Mouse (Mus musculus) cerebellum, postnatal 25 days (tissue): ENCODE results near the gene AC129217.1.
"Not testable (repeated sequence)": the region's sequence is repeated elsewhere in the genome, so short reads cannot be mapped to it uniquely, and the experiment has no call there.

ENCODE experiments used
- DNase-seq, 2 experiments: peaks; one replicate each; pipeline ENCODE4 v3.0.0; 2021; ENCODE audit warnings: mixed read lengths in 2 of 2

The AC129217.1 gene

DNA sequence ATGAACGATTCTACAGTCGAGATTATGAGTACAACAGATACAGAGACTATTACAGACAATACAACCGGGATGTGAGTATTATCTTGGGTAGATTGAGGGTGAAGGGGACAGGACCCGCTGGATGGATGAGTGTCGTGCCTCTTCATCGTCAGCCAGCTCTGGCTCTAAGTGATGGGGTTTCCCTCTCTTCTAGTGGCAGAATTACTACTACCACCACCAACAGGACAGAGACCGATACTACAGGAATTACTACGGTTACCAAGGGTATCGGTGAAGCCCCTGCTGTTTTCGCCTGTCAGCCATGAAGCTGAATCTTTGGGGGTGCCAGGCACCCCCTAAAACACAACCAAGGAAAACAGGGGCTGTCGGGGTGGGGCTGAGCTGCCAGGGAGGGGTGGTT, 1.7 kb downstream of the AC129217.1 start:
- no peak for DNase-seq

DNA sequence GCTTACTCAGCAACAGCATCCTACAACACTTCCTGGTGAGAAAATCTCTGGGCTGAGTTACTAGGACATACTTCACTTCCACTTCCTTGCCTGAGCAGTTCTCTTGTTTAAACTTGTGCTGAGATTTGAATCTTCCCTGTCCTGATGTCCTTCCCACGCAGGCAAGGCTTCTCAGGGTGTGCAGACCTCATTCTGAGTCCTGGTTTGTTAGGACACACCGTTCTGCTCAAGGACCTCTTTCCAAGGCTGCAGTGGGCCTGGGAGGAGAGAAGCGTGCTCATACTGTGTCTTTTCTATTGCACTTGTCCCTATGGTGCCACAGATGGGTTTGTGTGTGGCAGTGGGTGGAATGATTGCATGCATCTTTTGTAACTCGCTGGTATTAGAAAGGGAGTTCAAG, 3.4 kb downstream of the AC129217.1 start:
- DNase-seq = no peak

GRCm38 (mm10) chr19:8836327-8836726, 6.8 kb downstream of the AC129217.1 start:
- not testable (repeated sequence) for DNase-seq

GRCm38 (mm10) chr19:8837251-8837791, 7.7 kb downstream of the AC129217.1 start, which contains the start of gene Bscl2:
Gene Bscl2 (plus strand): TSS chr19:8837467.
- peak; percentile 91 to 92 for DNase-seq

DNA sequence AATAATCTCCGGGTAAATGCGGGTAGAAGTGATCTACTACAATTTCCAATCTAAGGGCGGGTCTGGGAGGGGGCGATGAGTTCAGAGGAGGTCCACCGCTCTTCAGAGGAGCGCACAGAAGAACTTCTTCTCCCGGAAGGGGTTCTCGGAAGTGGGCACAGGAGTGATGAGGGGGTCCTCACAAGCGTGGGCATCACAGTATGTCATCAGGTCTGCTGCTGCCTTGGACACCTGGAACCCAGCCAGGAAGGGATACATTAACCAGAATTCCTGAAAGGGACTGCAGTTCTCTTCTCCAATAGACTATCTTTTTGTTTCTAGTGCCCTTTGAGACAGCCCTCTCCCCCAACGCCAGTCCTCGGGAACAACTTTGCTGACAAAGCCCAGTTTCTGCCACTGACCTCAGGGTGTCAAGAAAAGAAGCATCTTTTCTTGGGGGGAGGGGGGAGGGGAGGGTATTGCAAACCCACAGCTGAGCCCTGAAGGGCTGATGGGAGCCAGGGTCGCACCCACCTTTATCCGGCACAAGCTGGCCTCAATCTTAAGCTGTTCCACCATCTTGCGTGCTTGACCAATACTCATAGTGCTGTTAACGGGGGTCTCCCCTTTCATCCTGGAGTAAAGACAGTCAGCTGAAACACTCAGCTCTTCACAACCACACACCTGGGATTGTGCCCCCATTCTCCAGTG, 8.6 kb downstream of the AC129217.1 start:
- DNase-seq = peak; percentile 69 to 74

DNA sequence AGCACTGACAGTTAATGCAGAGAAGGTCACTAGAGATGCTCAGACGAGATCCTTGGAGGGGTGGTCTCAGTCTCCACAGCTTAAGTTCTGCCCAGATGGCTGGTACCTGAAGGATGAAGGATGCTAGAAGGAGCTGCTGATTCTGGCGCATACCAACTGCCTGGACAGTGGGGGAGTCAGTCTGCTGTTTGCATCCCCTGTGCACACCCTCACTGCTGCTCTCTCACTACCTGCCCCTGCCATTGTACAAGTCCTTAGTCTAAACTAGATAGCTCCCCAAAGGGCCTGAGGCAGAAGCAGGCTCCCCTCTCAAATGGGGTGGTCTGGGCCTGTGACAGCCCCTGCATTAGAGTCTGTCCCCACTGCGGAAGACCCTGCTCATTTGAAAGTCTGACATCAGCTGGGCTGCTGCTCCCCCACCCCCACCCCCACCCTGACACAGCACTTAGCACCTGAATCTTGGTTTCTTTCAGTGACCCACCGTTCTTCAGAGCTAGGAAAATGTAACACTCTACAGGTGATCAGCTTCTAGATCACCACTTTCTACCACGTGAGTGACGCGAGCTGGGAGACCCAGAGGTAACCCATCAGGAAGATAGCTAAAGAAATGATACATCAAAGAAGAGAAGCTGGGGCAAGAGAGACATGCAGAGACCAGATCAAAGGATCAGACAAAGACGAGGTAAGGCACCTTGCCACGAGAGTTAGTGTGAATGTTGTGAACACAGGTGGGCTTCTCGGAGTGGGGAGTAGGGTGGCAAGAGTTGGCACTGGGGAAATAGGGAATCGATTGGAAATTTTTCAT, 9.7 kb downstream of the AC129217.1 start, which contains the start of gene Gng3:
Gng3 (minus strand) TSS at position 92 of the 805 bp plus-strand sequence.
- DNase-seq = peak; percentile 89 to 92

DNA sequence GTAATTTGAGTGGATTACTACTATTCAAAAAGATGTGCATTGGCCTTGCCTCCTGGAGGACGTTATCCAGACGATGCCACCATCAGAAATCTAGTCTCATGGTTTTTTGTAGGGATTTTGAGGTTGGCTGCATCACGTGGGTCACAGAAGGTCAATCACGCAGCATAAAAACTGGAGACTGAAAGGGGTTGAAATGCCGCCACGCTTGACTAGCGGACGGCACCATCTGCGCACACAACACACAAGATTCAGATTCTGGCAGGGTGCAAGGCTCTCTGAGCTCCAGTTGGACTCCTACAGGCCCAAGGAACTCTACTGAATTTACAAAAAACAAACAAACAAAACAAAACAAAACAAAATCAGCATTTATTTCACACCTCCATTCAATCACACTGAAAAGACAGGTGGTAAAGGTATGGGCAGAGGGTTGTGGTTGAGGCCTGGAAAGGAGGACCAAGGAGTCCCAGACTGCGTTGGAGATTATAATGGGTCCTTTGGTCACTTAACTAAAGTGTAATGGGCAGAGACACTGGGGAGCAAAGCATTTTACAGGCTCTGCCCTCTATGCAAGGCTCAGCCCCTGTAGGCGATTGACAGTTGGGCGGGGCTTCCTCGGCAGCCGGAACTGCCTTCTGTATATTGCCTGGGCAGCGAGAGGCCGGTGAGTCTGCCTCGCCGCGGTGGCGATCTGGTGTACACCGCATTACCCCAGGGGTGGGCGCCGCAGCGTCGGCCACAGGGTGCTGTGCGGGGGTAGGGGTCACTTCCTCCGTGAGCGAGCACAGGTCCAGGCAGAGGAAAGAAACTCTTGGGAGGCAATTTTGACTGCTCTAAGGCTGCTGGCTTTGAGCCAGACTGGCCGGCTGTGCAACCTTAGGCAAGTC, 10.6 kb downstream of the AC129217.1 start:
- DNase-seq = peak; percentile 86 to 89

GRCm38 (mm10) chr19:8841012-8841411, 11.4 kb downstream of the AC129217.1 start:
- peak in 1 of 2 experiments; percentile 50 for DNase-seq

GRCm38 (mm10) chr19:8842961-8843360, 13.4 kb downstream of the AC129217.1 start:
- no peak for DNase-seq

DNA sequence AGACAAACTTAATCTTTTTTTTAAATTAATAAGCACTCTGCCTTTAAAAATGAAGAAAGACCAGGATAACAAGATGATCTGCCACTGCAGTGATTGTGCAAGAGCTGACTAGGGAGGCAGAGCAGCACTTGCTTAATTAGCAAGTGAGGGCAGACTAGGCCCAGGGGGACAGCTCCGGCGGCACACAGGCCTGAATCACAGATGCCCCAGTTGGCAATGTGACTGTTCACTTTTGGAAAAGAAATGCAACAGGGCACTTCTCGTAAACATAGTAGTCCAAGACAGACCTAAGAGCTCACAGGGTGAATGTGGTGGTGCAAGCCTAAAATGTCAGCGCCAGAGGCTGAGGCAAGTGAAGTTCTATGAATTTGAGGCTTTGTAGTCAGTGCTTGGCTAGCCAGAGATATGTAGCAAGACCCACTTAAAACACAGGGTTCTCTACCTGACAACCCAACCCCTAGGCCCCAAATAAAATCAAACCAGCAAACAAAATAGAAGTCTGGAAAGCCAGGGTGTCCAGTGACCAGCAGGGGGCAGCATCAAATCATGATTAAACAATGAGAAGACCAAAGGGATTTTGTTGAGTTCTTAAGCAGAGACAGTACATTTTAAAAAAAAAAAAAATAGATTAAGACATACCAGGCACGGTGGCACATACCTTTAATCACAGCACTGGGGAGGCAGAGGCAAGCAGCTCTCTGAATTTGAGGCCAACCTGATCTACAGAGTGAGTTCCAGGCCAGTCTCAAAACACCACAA, 15.0 kb downstream of the AC129217.1 start:
- DNase-seq = peak; percentile 76 to 88

DNA sequence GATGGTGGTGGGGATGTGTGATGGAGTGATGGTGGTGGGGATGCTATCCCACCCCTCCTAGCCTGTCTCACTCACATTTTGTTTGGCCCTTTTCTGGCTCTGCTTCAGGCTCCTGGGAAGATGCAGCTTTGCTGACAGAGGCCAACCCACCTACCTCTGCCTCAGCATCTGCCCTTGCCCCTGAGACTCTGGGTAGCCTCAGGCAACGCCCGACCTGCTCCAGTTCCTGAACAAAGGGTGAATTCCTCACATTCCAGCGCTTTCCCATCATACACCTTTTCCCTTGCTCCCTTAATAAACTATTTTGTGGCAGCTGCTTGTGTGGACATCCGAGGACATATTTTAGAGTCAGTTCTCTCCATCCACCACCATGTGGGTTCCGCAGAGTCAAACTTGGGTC, 18.8 kb downstream of the AC129217.1 start:
- no peak for DNase-seq

- DNase-seq = no peak
These were observed 20.9 kb downstream of the AC129217.1 start, which contains the start of gene Lrrn4cl for GRCm38 (mm10) chr19:8850402-8850901. Gene Lrrn4cl (plus strand): TSS chr19:8850768.

DNA sequence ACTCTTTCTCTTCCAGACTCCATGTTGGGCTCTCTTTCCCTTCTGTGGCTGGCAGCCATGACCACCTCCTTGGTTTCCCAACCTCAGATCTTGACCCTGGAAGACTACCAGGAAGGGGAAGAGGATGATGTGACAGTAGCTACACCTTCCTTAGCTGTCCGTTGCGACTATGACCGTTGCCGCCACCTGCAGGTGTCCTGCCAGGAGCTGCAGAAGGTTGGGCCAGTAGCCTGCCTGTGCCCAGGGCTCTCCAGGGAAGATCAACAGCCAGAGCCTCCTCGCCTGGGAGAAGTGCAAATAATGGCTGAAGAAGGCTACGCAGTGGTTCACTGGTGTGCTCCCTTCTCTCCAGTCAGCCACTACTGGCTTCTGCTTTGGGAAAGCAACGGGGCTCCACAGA, 22.1 kb downstream of the AC129217.1 start:
- no peak for DNase-seq

DNA sequence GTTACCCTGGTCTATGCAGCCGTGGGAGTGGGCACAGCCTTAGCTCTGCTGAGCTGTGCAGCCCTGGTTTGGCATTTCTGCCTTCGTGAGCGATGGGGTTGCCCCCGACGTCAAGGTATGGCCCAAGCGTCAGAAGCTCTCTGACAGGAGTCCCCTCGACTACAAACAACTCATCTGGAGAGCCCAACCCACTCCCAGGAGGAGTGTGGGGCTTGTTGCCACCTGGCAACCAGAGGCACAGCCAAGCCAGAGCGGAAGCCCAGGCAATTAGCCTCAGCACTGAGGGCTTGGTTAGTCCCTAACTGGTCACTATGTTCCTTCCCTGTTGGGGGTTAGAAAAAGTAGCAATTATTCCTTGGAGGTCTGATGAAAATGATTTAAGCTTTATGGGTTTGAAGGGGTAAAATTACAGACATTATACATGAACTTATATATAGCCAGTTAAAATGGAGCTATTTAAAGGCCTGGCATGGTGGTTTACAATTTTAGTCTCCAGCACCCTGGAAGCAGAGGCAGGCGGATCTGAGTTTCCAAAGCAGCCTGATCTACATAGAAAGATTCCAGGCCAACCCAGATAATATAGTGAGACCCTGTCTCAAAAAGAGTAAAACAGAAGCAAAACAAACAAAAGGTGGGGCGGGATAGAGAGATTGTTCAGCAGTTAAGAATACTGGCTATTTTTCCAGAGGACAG, 22.8 kb downstream of the AC129217.1 start:
- DNase-seq = no peak

DNA sequence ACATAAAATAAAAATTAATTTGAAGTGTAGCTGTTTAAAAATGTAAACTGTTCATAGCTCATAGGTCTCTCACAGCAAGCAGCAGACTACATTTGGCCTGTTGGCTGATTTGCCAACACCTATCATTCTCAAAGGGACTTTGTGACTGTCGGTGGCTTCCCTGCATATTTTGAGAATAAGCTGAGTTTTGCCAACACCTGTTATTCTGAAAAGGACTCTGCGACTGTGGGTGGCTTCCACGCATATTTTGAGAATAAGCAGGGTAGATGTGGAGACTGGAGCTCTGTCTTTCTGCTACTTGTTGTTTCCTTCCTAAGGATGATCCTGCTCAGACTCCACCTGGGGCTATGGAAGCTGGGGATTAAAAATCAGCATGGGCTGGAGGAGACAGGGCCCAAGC, 23.5 kb downstream of the AC129217.1 start:
- no peak for DNase-seq

DNA sequence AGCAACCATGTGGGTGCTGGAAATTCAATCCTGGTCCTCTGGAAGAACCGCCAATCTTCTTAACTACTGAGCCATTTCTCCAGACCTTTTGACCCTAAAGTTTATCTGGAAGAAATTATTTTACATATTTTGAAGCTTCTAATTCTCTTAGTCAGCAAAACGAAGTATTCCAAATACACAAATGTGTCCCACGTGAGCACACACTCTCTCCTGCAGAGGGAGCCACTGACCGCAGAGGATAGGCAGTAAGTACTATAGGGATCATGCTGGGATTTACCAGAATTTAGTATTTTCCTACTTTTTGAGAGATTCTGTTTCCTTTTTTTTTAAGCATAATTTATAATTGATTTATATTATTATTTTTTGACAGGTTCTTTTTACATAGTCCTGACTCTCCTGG, 28.1 kb downstream of the AC129217.1 start:
- DNase-seq = peak in 1 of 2 experiments; percentile 67

- DNase-seq = peak in 1 of 2 experiments; percentile 56
These were observed 29.4 kb downstream of the AC129217.1 start for GRCm38 (mm10) chr19:8859018-8859417.

- no peak for DNase-seq
These were observed 34.7 kb downstream of the AC129217.1 start for GRCm38 (mm10) chr19:8864265-8864664.

DNA sequence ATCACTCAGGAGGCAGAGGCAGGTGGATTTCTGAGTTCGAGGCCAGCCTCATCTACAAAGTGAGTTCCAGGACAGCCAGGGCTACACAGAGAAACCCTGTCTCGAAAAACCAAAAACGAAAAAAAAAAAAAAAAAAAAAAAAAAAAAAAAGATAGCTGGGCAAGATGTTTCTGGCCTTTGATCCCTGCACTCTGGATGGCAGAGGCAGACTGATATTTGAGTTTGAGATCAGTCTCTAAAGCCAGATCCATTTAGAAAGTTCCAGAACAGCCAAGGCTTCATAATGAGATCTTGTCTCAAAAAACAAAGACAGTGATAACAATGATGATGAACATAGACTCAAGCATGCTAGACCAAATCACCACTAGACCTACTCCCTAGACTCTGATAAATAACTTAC, 40.8 kb downstream of the AC129217.1 start:
- DNase-seq = not testable (repeated sequence)

GRCm38 (mm10) chr19:8870838-8871237, 41.3 kb downstream of the AC129217.1 start:
- no peak for DNase-seq
